Mouse (Mus musculus) forebrain, embryonic 14.5 days (tissue): Measurements from ENCODE around the gene Gpx2. TPM values are rescaled to one million over a fixed set of nuclear protein-coding genes. Genes with fewer than 3 reads are reported as not detected.
A peak's percentile ranks its signal among the peaks of the same experiment; 100 is the strongest.

Experiments
- ATAC-seq: fragments of 200-750 bp; cut with Nextera tagmentation; 2 replicates; pipeline ENCODE4 v1.8.0; 2017; ENCODE audit warnings: mild to moderate bottlenecking, moderate library complexity
- DNase-seq: peaks from one replicate; pipeline ENCODE4 v3.0.0-alpha.2; 2015; ENCODE audit warnings: low spot score
- H3K27ac ChIP-seq: fragments of 300-500 bp; sonication (generic); 2 replicates; pipeline ENCODE4 v1.5.1; 2014; ENCODE audit warnings: low read depth, mild to moderate bottlenecking, control low read depth, low read length, moderate library complexity
- H3K27me3 ChIP-seq: fragments of 300-500 bp; sonication (generic); replicated peaks from 2 replicates; pipeline ENCODE4 v1.6.1; 2014; ENCODE audit warnings: low read length, control low read depth, mixed read lengths; ENCODE audit not compliant: control insufficient read depth, insufficient read depth
- H3K36me3 ChIP-seq: fragments of 300-500 bp; sonication (generic); 2 replicates; pipeline ENCODE4 v1.6.1; 2014; ENCODE audit warnings: low read length, control low read depth; ENCODE audit not compliant: control insufficient read depth, insufficient read depth
- H3K4me1 ChIP-seq: fragments of 300-500 bp; sonication (generic); 2 replicates; pipeline ENCODE4 v1.6.1; 2014; ENCODE audit warnings: antibody characterized with exemption, low read length, control low read depth; ENCODE audit not compliant: control insufficient read depth, insufficient read depth
- H3K4me2 ChIP-seq: fragments of 300-500 bp; sonication (generic); 2 replicates; pipeline ENCODE4 v1.6.1; 2014; ENCODE audit warnings: mild to moderate bottlenecking, control low read depth, low read length
- H3K4me3 ChIP-seq: fragments of 300-500 bp; sonication (generic); 2 replicates; pipeline ENCODE4 v1.5.1; 2014; ENCODE audit warnings: low read depth, low read length, control low read depth
- H3K9ac ChIP-seq: fragments of 300-500 bp; sonication (generic); 2 replicates; pipeline ENCODE4 v1.6.1; 2014; ENCODE audit warnings: mild to moderate bottlenecking, low read length, control low read depth, moderate library complexity
- H3K9me3 ChIP-seq: fragments of 300-500 bp; sonication (generic); replicated peaks from 2 replicates; pipeline ENCODE4 v1.6.1; 2016; ENCODE audit warnings: low read length, control low read depth, mixed read lengths; ENCODE audit not compliant: control insufficient read depth
- WGBS: fragments of 180-500 bp; shearing (Covaris S2); extraction: QIAGEN DNeasy Blood & Tissue Kit; methylation state at CpG from one replicate; pipeline ENCODE4 v1.1.7; 2014; 5-methylcytosine and 5-hydroxymethylcytosine counted together
- polyA plus RNA-seq: library from polyadenylated mRNA; unstranded; fragments of >200 nt; fragmentation: Nextera tagmentation; extraction: Ambion mirVana; gene quantifications from 2 replicates; pipeline ENCODE4 v1.2.1, GENCODE M21; 2014

Gpx2 gene
- polyA plus RNA-seq = not detected in 2 replicates

- H3K9me3 ChIP-seq = no peaks in the 10 kb centered on the region
- no peak for ATAC-seq
- H3K27ac ChIP-seq = no peak within 1 kb of the TSS
- 85% methylated on average over 5 of the region's 5 CpGs for WGBS
- no peaks in the 10 kb centered on the region for H3K36me3 ChIP-seq
- H3K9ac ChIP-seq = no peak within 1 kb of the TSS
- no peak for DNase-seq
- no peaks in the 10 kb centered on the region for H3K4me1 ChIP-seq
- H3K27me3 ChIP-seq = no peaks in the 10 kb centered on the region
- H3K4me2 ChIP-seq = no peak within 1 kb of the TSS
- H3K4me3 ChIP-seq = no peak within 1 kb of the TSS
These were observed at the start of gene Gpx2 for GRCm38 (mm10) chr12:76795350-76795749. TSS of gene Gpx2 (minus strand) at chr12:76795554.

- DNase-seq (no peak), ATAC-seq (no peak)
- Histone ChIP-seq H3K27me3 (no peaks in the 10 kb centered on the region), H3K36me3 (no peaks in the 10 kb centered on the region), H3K9me3 (no peaks in the 10 kb centered on the region), H3K4me2 (no peak overlapping the region), H3K9ac (no peak overlapping the region), H3K4me1 (no peaks in the 10 kb centered on the region), H3K27ac (no peak overlapping the region), H3K4me3 (no peak overlapping the region)
- WGBS = 91% methylated on average over 15 of the region's 15 CpGs
These were observed 49.1 kb upstream of the Gpx2 start for GRCm38 (mm10) chr12:76844346-76845061.

GRCm38 (mm10) chr12:76840081-76840480 is 44.7 kb upstream of the Gpx2 start:
- no peak overlapping the region for H3K4me2 ChIP-seq
- no peak overlapping the region for H3K27ac ChIP-seq
- WGBS = 78% methylated on average over 6 of the region's 6 CpGs
- no peak for ATAC-seq
- no peak overlapping the region for H3K4me3 ChIP-seq
- no peaks in the 10 kb centered on the region for H3K36me3 ChIP-seq
- no peaks in the 10 kb centered on the region for H3K4me1 ChIP-seq
- H3K9ac ChIP-seq = no peak overlapping the region
- H3K27me3 ChIP-seq = no peaks in the 10 kb centered on the region
- no peak for DNase-seq
- no peaks in the 10 kb centered on the region for H3K9me3 ChIP-seq

GRCm38 (mm10) chr12:76839298-76839697 is 43.9 kb upstream of the Gpx2 start:
- WGBS = 96% methylated on average over 4 of the region's 4 CpGs
- Histone ChIP-seq H3K36me3 (no peaks in the 10 kb centered on the region), H3K4me3 (no peak overlapping the region), H3K9ac (no peak overlapping the region), H3K27ac (no peak overlapping the region), H3K27me3 (no peaks in the 10 kb centered on the region), H3K9me3 (no peaks in the 10 kb centered on the region), H3K4me1 (no peaks in the 10 kb centered on the region), H3K4me2 (no peak overlapping the region)
- ATAC-seq (no peak), DNase-seq (no peak)

- ATAC-seq (no peak), DNase-seq (no peak)
- H3K36me3 ChIP-seq = no peaks in the 10 kb centered on the region
- H3K27ac ChIP-seq = 0 out of 2 replicates have a peak overlapping the region, but pooled peaks have one; percentile 40
- WGBS = 14% methylated on average over 21 of the region's 21 CpGs
- H3K9ac ChIP-seq = peak overlapping the region; percentile 78
- H3K27me3 ChIP-seq = no peaks in the 10 kb centered on the region
- H3K4me2 ChIP-seq = peak overlapping the region; percentile 78
- no peaks in the 10 kb centered on the region for H3K9me3 ChIP-seq
- no peaks in the 10 kb centered on the region for H3K4me1 ChIP-seq
- H3K4me3 ChIP-seq = peak overlapping the region; percentile 70
These were observed 42.7 kb upstream of the Gpx2 start for GRCm38 (mm10) chr12:76837844-76838650.

GRCm38 (mm10) chr12:76837101-76837843 is 41.9 kb upstream of the Gpx2 start:
- Histone ChIP-seq H3K27me3 (no peaks in the 10 kb centered on the region), H3K4me1 (no peaks in the 10 kb centered on the region), H3K9ac (peak overlapping the region; percentile 78), H3K27ac (peak overlapping the region; percentile 40; the same call in 1 of the 2 replicates), H3K9me3 (no peaks in the 10 kb centered on the region), H3K4me2 (peak overlapping the region; percentile 78), H3K36me3 (no peaks in the 10 kb centered on the region), H3K4me3 (peak overlapping the region; percentile 70)
- ATAC-seq (peak; percentile 99), DNase-seq (peak; percentile 98)
- WGBS = under 1% methylated on average over 43 of the region's 43 CpGs

- H3K4me1 ChIP-seq = no peaks in the 10 kb centered on the region
- no peak overlapping the region for H3K9ac ChIP-seq
- DNase-seq (peak; percentile 64), ATAC-seq (no peak)
- no peaks in the 10 kb centered on the region for H3K27me3 ChIP-seq
- no peak overlapping the region for H3K27ac ChIP-seq
- H3K36me3 ChIP-seq = no peaks in the 10 kb centered on the region
- no peak overlapping the region for H3K4me3 ChIP-seq
- 5% methylated on average over 3 of the region's 3 CpGs for WGBS
- no peaks in the 10 kb centered on the region for H3K9me3 ChIP-seq
- no peak overlapping the region for H3K4me2 ChIP-seq
These were observed 37.4 kb upstream of the Gpx2 start for GRCm38 (mm10) chr12:76832704-76833103.

GRCm38 (mm10) chr12:76825283-76825682 is 29.9 kb upstream of the Gpx2 start:
- Histone ChIP-seq H3K36me3 (no peaks in the 10 kb centered on the region), H3K27me3 (peaks cover 16% of the 10 kb centered on the region), H3K4me3 (no peak overlapping the region), H3K9ac (no peak overlapping the region), H3K27ac (no peak overlapping the region), H3K4me1 (peaks cover 4% of the 10 kb centered on the region; the same call in 1 of the 2 replicates), H3K4me2 (no peak overlapping the region), H3K9me3 (no peaks in the 10 kb centered on the region)
- DNase-seq (no peak), ATAC-seq (no peak)
- 64% methylated on average over 4 of the region's 4 CpGs for WGBS
